Mouse (Mus musculus) thymus, adult 2 months (tissue): ENCODE results near the gene Plcg2.

Source experiments
- CTCF ChIP-seq: fragments of 200-500 bp; IDR thresholded peaks from 2 replicates; pipeline ENCODE4 v1.5.1; 2012; ENCODE audit warnings: mild to moderate bottlenecking, control low read depth, low read length, moderate library complexity, borderline replicate concordance; ENCODE audit not compliant: control insufficient read depth, poor library complexity, insufficient read depth; ENCODE audit errors: extremely low read depth
- POLR2A ChIP-seq: fragments of 200-500 bp; IDR thresholded peaks from 2 replicates; pipeline ENCODE4 v1.6.1; 2012; ENCODE audit warnings: mild to moderate bottlenecking, low read length, control low read depth, moderate library complexity; ENCODE audit not compliant: control insufficient read depth, poor library complexity, insufficient read depth; ENCODE audit errors: extremely low read depth

- TF ChIP-seq CTCF = no peak
- no peak for TF ChIP-seq POLR2A
Measured at GRCm38 (mm10) chr8:117547945-117548344, 49.9 kb downstream of the Plcg2 start.
